Mouse (Mus musculus): Measurements from ENCODE around the gene Tmod4. TPM values are rescaled to one million over a fixed set of nuclear protein-coding genes. Genes with fewer than 3 reads are reported as not detected.

Tmod4 gene
- polyA plus RNA-seq, 1 experiment from 2014 or later = 0.96 TPM

Small RNAs within 50 kb of the gene (microRNA-seq; reads per million reads assigned to microRNA genes)
- gene Mir8099-1 = not detected

Other genes starting within 250 kb of the Tmod4 start
- 366 TPM in 2 replicates for gene Psmb4, start 237.5 kb upstream of the Tmod4 start, polyA plus RNA-seq (2015; fragmentation: Nextera tagmentation; extraction: Ambion mirVana)
- gene Selenbp1, start 191.4 kb upstream of the Tmod4 start, polyA plus RNA-seq (2015; fragmentation: Nextera tagmentation; extraction: Ambion mirVana) = 13.0 and 13.4 TPM in 2 replicates
- 5.5 and 6.1 TPM in 2 replicates for gene Rfx5, start 170.4 kb upstream of the Tmod4 start, polyA plus RNA-seq (2015; fragmentation: Nextera tagmentation; extraction: Ambion mirVana)
- 24.0 and 26.7 TPM in 2 replicates for gene Pi4kb, start 149.7 kb upstream of the Tmod4 start, polyA plus RNA-seq (2015; fragmentation: Nextera tagmentation; extraction: Ambion mirVana)
- 20.4 and 21.5 TPM in 2 replicates for gene Zfp687, start 109.0 kb upstream of the Tmod4 start, polyA plus RNA-seq (2015; fragmentation: Nextera tagmentation; extraction: Ambion mirVana)
- 274 and 279 TPM in 2 replicates for gene Psmd4, start 81.9 kb upstream of the Tmod4 start, polyA plus RNA-seq (2015; fragmentation: Nextera tagmentation; extraction: Ambion mirVana)
- 17.3 and 18.6 TPM in 2 replicates for gene Pip5k1a, start 17.5 kb upstream of the Tmod4 start, polyA plus RNA-seq (2015; fragmentation: Nextera tagmentation; extraction: Ambion mirVana)
- gene Vps72, start 13.5 kb upstream of the Tmod4 start, polyA plus RNA-seq (2015; fragmentation: Nextera tagmentation; extraction: Ambion mirVana) = 201 and 203 TPM in 2 replicates
- gene Scnm1, start 9.5 kb downstream of the Tmod4 start, polyA plus RNA-seq (2015; fragmentation: Nextera tagmentation; extraction: Ambion mirVana) = 96.8 and 98.2 TPM in 2 replicates
- gene Lysmd1, start 9.6 kb downstream of the Tmod4 start, polyA plus RNA-seq (2015; fragmentation: Nextera tagmentation; extraction: Ambion mirVana) = 34.7 and 39.1 TPM in 2 replicates
- gene Tnfaip8l2, start 17.9 kb downstream of the Tmod4 start, polyA plus RNA-seq (2015; fragmentation: Nextera tagmentation; extraction: Ambion mirVana) = 3.0 and 3.3 TPM in 2 replicates
- 33.8 and 34.3 TPM in 2 replicates for gene Sema6c, start 36.0 kb downstream of the Tmod4 start, polyA plus RNA-seq (2015; fragmentation: Nextera tagmentation; extraction: Ambion mirVana)
- gene Gabpb2, start 93.4 kb downstream of the Tmod4 start, polyA plus RNA-seq (2015; fragmentation: Nextera tagmentation; extraction: Ambion mirVana) = 3.3 and 4.1 TPM in 2 replicates
- 60.8 and 61.3 TPM in 2 replicates for gene Cdc42se1, start 104.3 kb downstream of the Tmod4 start, polyA plus RNA-seq (2015; fragmentation: Nextera tagmentation; extraction: Ambion mirVana)
- 267 and 299 TPM in 2 replicates for gene Mllt11, start 107.7 kb downstream of the Tmod4 start, polyA plus RNA-seq (2015; fragmentation: Nextera tagmentation; extraction: Ambion mirVana)
- gene Gm128, start 117.1 kb downstream of the Tmod4 start, polyA plus RNA-seq (2015; fragmentation: Nextera tagmentation; extraction: Ambion mirVana) = 0.15 TPM in 1 of 2 replicates, not detected in the other
- not detected in 2 replicates for gene Bnipl, start 126.7 kb downstream of the Tmod4 start, polyA plus RNA-seq (2015; fragmentation: Nextera tagmentation; extraction: Ambion mirVana)
- 49.3 and 52.7 TPM in 2 replicates for gene Mindy1, start 156.9 kb downstream of the Tmod4 start, polyA plus RNA-seq (2015; fragmentation: Nextera tagmentation; extraction: Ambion mirVana)
- 46.3 and 47.1 TPM in 2 replicates for gene Prune1, start 157.6 kb downstream of the Tmod4 start, polyA plus RNA-seq (2015; fragmentation: Nextera tagmentation; extraction: Ambion mirVana)
- 0.26 and 0.57 TPM in 2 replicates for gene Anxa9, start 182.7 kb downstream of the Tmod4 start, polyA plus RNA-seq (2015; fragmentation: Nextera tagmentation; extraction: Ambion mirVana)
- 96.7 and 104 TPM in 2 replicates for gene Cers2, start 190.3 kb downstream of the Tmod4 start, polyA plus RNA-seq (2015; fragmentation: Nextera tagmentation; extraction: Ambion mirVana)
- gene Setdb1, start 232.7 kb downstream of the Tmod4 start, polyA plus RNA-seq (2015; fragmentation: Nextera tagmentation; extraction: Ambion mirVana) = 43.0 and 44.6 TPM in 2 replicates